Mouse (Mus musculus) heart, adult 9 months (tissue): Measurements from ENCODE around the gene Lrrc47.

Experiments
- DNase-seq, 2 experiments: peaks; one replicate each; pipeline ENCODE4 v3.0.0; 2022; ENCODE audit warnings: low spot score in 2 of 2

Gene Lrrc47

GRCm38 (mm10) chr4:154023754-154024601, 12.4 kb downstream of the Lrrc47 start:
- DNase-seq: no peak

DNA sequence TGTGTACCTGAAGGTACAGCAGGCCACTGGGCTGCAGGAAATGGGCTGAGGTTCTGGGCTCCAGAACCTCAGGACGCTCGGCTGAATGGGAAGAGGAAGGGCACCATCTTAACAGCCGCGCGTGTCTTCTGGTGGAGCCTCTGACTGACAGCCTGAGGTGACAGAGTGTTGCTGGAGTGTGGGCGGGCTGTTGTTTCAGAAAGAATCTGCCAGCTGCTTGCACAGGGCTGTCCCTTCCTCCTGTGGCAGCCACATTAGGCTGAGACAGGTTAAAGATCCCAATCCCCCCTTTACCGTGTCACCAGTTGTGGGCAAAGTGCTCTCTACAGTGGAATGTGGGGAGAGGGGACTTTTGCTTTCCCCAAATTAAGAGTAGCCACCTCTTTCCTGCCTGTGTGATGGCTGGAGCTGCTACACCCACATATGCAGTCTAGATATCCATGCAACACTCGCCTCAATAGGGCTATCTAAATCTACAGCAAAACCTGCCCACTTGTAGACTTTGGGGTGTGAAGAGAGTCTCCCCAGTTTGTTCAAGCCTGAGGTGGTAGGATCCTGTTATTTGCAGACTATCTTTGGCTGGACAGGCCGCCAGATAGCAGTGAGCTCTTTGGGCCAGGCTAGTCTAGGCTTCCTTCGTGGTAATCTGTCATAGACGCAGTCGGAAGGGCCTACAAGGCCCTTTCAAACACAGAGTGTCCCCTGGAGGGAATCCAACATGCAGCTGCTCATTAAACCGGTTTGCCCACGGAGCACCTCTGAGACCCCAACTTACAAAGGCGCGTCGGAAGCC, 13.4 kb downstream of the Lrrc47 start:
- no peak for DNase-seq

GRCm38 (mm10) chr4:154025641-154026440, 14.3 kb downstream of the Lrrc47 start, which contains the start of gene Smim1:
TSS of gene Smim1 (minus strand) at chr4:154026230.
- DNase-seq: peak; percentile 73 to 78

- no peak for DNase-seq
Observed at GRCm38 (mm10) chr4:154026441-154026761, 14.9 kb downstream of the Lrrc47 start.

- no peak for DNase-seq
Observed at GRCm38 (mm10) chr4:154028066-154028465, 16.5 kb downstream of the Lrrc47 start.

DNA sequence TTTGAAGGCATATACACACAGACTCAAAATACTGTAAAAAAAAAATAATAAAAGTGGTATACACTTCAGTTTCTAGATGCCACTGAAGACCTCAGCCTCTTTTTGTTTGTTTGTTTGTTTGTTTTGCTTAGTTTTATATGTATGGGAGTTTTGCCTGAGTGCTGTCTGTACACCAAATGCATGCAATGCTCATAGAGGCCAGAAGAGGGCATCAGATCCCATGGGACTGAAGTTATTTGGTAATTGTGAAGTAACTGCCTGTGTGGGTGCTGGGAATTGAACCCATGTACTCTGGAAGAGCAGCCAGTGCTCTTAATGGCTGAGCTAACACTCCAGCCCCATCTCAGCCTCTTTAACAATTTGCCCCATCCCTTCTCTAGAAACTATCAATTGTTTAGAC, 17.1 kb downstream of the Lrrc47 start:
- no peak for DNase-seq

- DNase-seq: no peak
Observed at GRCm38 (mm10) chr4:154037123-154037522, 25.6 kb downstream of the Lrrc47 start.

GRCm38 (mm10) chr4:154042577-154042976, 31.0 kb downstream of the Lrrc47 start, which contains the start of gene Ccdc27:
TSS of gene Ccdc27 (minus strand) at chr4:154042677.
- no peak for DNase-seq

DNA sequence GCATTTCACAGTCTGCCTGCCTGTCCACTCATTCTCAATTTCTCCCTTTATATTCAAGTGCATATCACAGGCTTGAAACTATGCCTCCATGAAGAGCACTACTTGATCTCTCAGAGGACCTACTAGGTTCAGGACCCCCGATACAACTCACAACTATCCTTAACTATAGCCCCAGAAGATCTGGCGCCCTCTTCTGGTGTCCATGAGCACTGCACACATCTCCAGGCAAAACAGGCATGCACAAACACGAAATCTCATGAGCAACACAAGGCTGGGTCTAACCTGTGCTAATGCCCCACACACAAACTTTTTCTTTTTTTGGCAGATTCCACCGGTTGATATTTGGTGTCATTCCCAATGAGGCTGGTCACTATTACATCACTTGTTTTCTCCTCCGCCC, 34.3 kb downstream of the Lrrc47 start:
- no peak for DNase-seq

DNA sequence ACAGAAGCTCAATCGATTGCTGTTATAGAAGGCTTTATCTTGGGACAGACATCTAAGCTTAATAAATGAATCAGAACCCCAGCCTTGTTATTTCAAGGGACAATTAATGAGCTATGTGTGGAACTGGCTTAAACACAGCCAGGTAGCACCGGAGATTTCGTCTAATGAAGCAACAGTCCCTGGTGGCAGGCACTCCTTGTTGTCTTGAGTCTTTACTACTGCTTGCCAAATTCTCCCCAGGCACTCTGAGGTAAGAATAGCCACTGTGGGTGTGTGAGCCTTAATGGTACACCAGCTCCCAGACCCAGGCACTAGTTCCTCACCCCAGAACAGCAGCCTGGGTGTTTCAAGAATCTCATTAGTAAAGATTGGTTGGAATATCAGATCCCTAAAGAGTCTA, 39.9 kb downstream of the Lrrc47 start:
- no peak for DNase-seq

DNA sequence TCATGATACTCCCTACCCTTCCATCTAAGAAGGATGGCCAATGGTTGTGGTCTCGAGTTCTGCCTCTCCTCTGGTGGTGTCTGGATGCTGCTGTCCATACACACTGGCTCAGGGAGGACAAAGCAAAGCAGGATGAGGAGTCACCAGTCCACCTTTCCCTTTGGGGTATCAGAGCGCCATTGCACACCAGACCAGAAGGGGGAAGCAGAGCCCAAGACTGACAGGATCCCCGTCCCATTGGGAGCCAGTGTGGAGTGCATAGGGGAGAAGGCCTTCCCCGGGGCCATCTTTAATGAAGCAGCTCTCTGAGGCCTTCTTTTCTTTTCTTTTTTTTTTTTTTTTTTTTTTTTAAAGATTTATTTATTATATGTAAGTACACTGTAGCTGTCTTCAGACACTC, 41.5 kb downstream of the Lrrc47 start:
- DNase-seq: no peak

GRCm38 (mm10) chr4:154055482-154055881, 44.0 kb downstream of the Lrrc47 start:
- peak; percentile 21 to 25 for DNase-seq

DNA sequence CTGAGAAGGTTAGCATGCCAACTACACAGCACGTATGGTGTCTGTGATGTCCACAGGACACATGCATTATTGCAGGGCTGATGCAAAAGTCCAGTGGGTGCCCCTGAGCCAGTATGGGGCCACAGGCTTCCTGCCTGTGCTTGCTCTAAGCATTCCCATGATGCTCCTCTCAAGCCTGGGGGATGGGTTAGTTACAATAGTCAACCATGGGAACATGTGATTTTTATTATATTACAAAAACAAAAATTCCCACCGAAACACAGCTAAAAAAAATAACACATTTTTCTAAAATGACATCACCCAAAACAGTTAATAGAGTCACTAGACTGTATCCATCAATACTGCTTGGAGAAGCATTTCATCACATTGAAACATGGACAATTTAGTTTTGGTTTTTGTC, 44.5 kb downstream of the Lrrc47 start:
- DNase-seq: no peak

DNA sequence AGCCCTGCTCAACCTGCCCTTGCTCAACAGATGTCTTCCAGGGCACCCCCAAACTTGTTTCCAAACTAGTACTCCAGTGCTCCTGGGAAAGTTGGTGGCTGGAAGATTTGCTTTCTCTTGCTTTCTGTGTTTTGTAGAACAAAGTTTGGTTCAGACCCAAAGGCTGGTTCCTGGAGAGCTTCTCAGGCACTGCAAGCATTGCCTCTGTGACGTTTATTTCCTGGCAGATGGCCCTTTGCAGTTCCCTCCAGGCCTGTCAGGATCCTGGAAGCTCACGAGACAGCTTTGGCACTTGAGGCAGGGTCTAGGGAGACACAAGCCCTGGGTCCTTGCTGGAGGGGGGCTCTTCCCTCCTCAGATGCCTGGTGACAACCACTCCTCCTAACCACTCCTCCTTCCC, 45.1 kb downstream of the Lrrc47 start:
- peak; percentile 18 to 28 for DNase-seq

DNA sequence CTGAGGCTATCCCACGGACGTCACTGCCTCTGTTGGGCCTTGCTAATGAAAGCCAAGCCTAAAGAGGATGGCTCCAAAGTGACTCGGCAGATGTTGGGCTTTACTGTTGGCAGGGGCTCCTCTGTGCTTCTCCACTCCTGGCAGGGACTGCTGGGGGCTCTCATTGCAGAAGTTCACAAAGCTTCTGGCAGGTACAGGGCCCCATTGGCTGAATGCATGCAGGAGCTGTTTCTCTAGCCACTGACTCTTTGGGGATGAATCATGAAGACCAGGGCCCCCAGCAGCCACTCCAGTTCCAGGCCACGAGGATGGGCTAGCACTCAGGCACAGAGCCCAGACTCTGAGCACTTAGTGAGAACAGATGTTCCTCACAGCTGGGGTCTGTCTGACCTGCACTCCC, 46.2 kb downstream of the Lrrc47 start:
- DNase-seq: peak; percentile 9 to 10

- DNase-seq: peak in 1 of 2 experiments; percentile 12
Observed at GRCm38 (mm10) chr4:154064827-154065773, 53.6 kb downstream of the Lrrc47 start.

DNA sequence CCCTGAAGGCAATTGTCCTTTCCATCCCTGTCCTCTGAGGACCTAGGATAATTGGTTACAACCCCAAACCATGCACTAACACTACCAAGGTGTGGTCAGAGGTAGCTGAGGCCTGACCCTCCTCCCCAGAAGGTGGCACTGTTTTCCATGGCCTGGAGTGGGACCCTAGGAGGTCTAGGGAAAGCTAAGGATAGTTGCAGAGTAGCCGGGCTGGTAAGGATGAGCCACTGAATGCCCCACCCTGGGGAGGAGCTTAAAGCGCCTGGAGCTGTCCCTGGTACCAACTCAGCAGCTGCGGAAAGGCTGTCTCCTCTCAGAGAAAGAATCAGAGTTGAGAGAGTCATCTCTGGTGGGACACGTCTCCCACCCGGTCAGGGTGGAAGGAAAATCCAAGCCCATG, 59.4 kb downstream of the Lrrc47 start:
- DNase-seq: no peak
